Mouse (Mus musculus) liver, postnatal 0 days (tissue): ENCODE data around the gene Adipoq.

Experiments
- CTCF ChIP-seq: sonication (generic); IDR thresholded peaks from 2 replicates; pipeline ENCODE4 v1.5.1; 2016; ENCODE audit warnings: antibody characterized with exemption, low read depth
- EP300 ChIP-seq: IDR thresholded peaks from 2 replicates; pipeline ENCODE4 v1.6.1; 2016; ENCODE audit warnings: antibody characterized with exemption, low read depth, mild to moderate bottlenecking

DNA sequence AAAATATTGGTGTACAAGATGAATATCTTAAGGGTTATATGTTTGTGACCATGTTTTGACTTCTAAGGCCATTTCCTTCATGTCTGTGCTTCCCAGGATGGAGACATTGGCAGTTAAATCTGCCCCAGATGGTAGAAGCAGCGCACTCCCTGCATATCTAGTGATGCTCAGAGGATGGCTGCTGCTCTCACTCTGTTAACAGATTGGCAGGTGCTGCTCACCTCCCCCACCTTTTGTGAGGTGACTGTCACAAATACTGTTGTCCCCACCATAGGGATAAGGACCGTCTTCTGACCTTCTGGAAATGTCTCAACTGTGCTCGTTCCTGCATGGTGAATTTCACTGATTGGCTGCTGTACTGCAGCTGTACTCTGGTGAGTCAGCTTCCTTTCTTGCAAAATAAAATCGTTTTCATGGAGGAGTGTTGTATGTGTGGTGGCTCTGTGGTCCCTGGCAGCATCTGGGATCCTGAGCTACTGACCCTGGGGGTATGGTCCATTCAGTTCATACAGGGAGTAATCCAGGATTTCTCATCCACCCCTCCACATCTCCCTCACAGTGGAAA is 9.8 kb upstream of the Adipoq start:
- TF ChIP-seq CTCF, result no peak
- no peak for TF ChIP-seq EP300
